Comparison of ENCODE assay signal across 15 mouse cellular contexts in the genomic region with DNA sequence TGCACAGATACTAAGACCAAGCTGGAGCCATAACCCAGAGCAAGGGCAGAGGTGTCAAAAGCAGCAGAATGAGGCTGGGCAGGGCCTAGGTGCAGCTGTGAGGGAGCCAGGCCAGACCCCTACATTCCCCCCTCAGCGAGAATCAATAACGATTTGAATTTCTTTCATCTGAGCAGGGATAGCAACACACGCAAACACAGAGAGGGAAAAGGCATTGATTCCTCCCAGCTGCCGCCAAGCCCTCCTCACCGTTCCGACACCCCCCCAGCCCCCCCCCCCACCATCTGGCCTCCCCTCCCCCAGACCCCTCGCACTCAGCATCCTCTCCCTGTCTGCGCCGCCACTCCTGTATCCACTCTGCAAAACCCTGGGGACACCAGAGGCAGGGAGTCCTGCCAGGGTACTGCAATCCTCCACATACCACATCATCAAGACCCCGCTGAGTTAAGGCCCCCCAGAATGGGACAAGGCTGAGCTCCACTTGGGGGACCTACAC.
DNase-seq lines count a peak whose midpoint lies in the region; ATAC-seq and TF ChIP-seq lines count a peak whose summit lies in the region.
"Had no signal": no experiment of that assay in that cellular context is flagged by ENCODE, and none has a peak within 500 bp of the region (broad histone marks: within the 10 kb centered on the region; RNA-seq: fewer than 3 reads in every experiment).

No protein-coding gene starts in this region.

- H3K4me1 ChIP-seq in ES-E14 (ENCODE audit: control insufficient read depth in 2 of 2, insufficient read depth in 2 of 2, low read length in 2 of 2, poor library complexity in 1 of 2), result peaks cover 0 to 21% of the 10 kb centered on the region in 2 experiments; a peak in 2 of 4 replicates
- H3K4me1 ChIP-seq in embryonic facial prominence, embryonic 14.5 days (ENCODE audit: control insufficient read depth, insufficient read depth, low read length), result peaks cover 13% of the 10 kb centered on the region
- peaks cover 26% of the 10 kb centered on the region for H3K4me1 ChIP-seq in hindbrain, embryonic 13.5 days (replicated peaks)
- H3K4me1 ChIP-seq in midbrain, embryonic 14.5 days (ENCODE audit: control insufficient read depth, insufficient read depth, low read length), result peaks cover 27% of the 10 kb centered on the region
- H3K4me1 ChIP-seq in heart, embryonic 11.5 days (ENCODE audit: control insufficient read depth, insufficient read depth, low read length), result no peaks in the 10 kb centered on the region

- H3K9ac ChIP-seq in ES-E14 (ENCODE audit: insufficient read depth, low read depth, low read length, poor library complexity, severe bottlenecking), result no peak overlapping the region
- no peak overlapping the region for H3K9ac ChIP-seq in embryonic facial prominence, embryonic 14.5 days (ENCODE audit: low read depth, low read length)
- H3K9ac ChIP-seq in hindbrain, embryonic 13.5 days, result peak overlapping the region; percentile 35; the same call in 1 of the 2 replicates
- no peak overlapping the region for H3K9ac ChIP-seq in midbrain, embryonic 14.5 days (replicated peaks; ENCODE audit: low read length)
- H3K9ac ChIP-seq in heart, embryonic 11.5 days (ENCODE audit: low read depth, low read length), result no peak overlapping the region
- H3K9ac ChIP-seq: kidney, embryonic 15.5 days had no signal

- no peaks in the 10 kb centered on the region for H3K9me3 ChIP-seq in ES-E14 (ENCODE audit: control insufficient read depth, insufficient read depth, low read depth, low read length)
- no peaks in the 10 kb centered on the region for H3K9me3 ChIP-seq in embryonic facial prominence, embryonic 14.5 days (ENCODE audit: control insufficient read depth, low read length)
- H3K9me3 ChIP-seq in hindbrain, embryonic 13.5 days, result no peaks in the 10 kb centered on the region
- no peaks in the 10 kb centered on the region; the same call in 1 of the 2 replicates for H3K9me3 ChIP-seq in midbrain, embryonic 14.5 days (ENCODE audit: control insufficient read depth, low read length)
- H3K9me3 ChIP-seq in heart, embryonic 11.5 days (replicated peaks; ENCODE audit: control insufficient read depth, low read length), result no peaks in the 10 kb centered on the region
- H3K9me3 ChIP-seq: kidney, embryonic 15.5 days had no signal

- peak overlapping the region; percentile 37; the same call in 1 of the 2 replicates for H3K27ac ChIP-seq in ES-E14 (ENCODE audit: insufficient read depth, low read depth, low read length, poor library complexity, severe bottlenecking)
- no peak overlapping the region for H3K27ac ChIP-seq in embryonic facial prominence, embryonic 14.5 days (replicated peaks; ENCODE audit: low read depth, low read length)
- peak overlapping the region; percentile 26; the same call in 1 of the 2 replicates for H3K27ac ChIP-seq in hindbrain, embryonic 13.5 days
- peak overlapping the region; percentile 55; the same call in 1 of the 2 replicates for H3K27ac ChIP-seq in midbrain, embryonic 14.5 days (replicated peaks; ENCODE audit: low read depth, low read length)
- no peak overlapping the region for H3K27ac ChIP-seq in heart, embryonic 11.5 days (ENCODE audit: low read depth, low read length)
- H3K27ac ChIP-seq: heart, adult 2 months; kidney, embryonic 15.5 days had no signal

- no peak for DNase-seq in ES-E14 (ENCODE audit: low read depth, low spot score)
- DNase-seq in embryonic facial prominence, embryonic 14.5 days (ENCODE audit: low spot score), result no peak
- DNase-seq in midbrain, embryonic 14.5 days, result peak; percentile 63
- DNase-seq in urinary bladder, postnatal 25 days (ENCODE audit: low spot score), result no peak
- DNase-seq in spleen, adult 12 weeks (ENCODE audit: low spot score), result no peak
- no peak for DNase-seq in kidney, postnatal 25 days
- DNase-seq: B cell, adult 2 months; heart, adult 2 months; lung, postnatal 36 days; right cerebral cortex, postnatal 25 days; thymus, postnatal 14 days had no signal

- 2% methylated on average over 5 of the region's 10 CpGs for WGBS in embryonic facial prominence, embryonic 14.5 days
- 1% methylated on average over 8 of the region's 10 CpGs for WGBS in hindbrain, embryonic 13.5 days
- WGBS in midbrain, embryonic 14.5 days, result under 1% methylated on average over 10 of the region's 10 CpGs
- 5% methylated on average over 9 of the region's 10 CpGs for WGBS in heart, embryonic 11.5 days (ENCODE audit: insufficient replicate concordance)

- H3K4me2 ChIP-seq in embryonic facial prominence, embryonic 14.5 days (ENCODE audit: low read depth, low read length), result 0 out of 2 replicates have a peak overlapping the region, but pooled peaks have one; percentile 5
- H3K4me2 ChIP-seq in hindbrain, embryonic 13.5 days, result 0 out of 2 replicates have a peak overlapping the region, but pooled peaks have one; percentile 24
- H3K4me2 ChIP-seq in midbrain, embryonic 14.5 days (ENCODE audit: low read length), result peak overlapping the region; percentile 31
- H3K4me2 ChIP-seq in heart, embryonic 11.5 days, result no peak overlapping the region
- H3K4me2 ChIP-seq: kidney, embryonic 15.5 days; liver, embryonic 11.5 days had no signal

- 0 out of 2 replicates have a peak, but pooled peaks have one; percentile 22 for ATAC-seq in embryonic facial prominence, embryonic 14.5 days (ENCODE audit: low read depth)
- ATAC-seq in hindbrain, embryonic 13.5 days (ENCODE audit: low FRiP score), result peak; percentile 63; the same call in 1 of the 2 replicates
- ATAC-seq in midbrain, embryonic 14.5 days (ENCODE audit: low FRiP score, low TSS enrichment), result peak; percentile 69
- no peak for ATAC-seq in heart, embryonic 11.5 days (replicated peaks; ENCODE audit: insufficient number of reproducible peaks, low FRiP score, low TSS enrichment)

- peaks cover 33% of the 10 kb centered on the region; the same call in 1 of the 2 replicates for H3K27me3 ChIP-seq in embryonic facial prominence, embryonic 14.5 days (replicated peaks; ENCODE audit: control insufficient read depth, insufficient read depth, low read length)
- H3K27me3 ChIP-seq in hindbrain, embryonic 13.5 days, result peaks cover 71% of the 10 kb centered on the region
- peaks cover 10% of the 10 kb centered on the region for H3K27me3 ChIP-seq in midbrain, embryonic 14.5 days (ENCODE audit: control insufficient read depth, insufficient read depth, low read length)
- H3K27me3 ChIP-seq in heart, embryonic 11.5 days (ENCODE audit: control insufficient read depth, insufficient read depth, low read length), result peaks cover 57% of the 10 kb centered on the region

- no peaks in the 10 kb centered on the region for H3K36me3 ChIP-seq in ES-E14 (ENCODE audit: control insufficient read depth, insufficient read depth, low read length, poor library complexity, severe bottlenecking)
- H3K36me3 ChIP-seq in embryonic facial prominence, embryonic 14.5 days (ENCODE audit: control insufficient read depth, insufficient read depth, low read length), result no peaks in the 10 kb centered on the region
- no peaks in the 10 kb centered on the region for H3K36me3 ChIP-seq in hindbrain, embryonic 13.5 days
- no peaks in the 10 kb centered on the region for H3K36me3 ChIP-seq in midbrain, embryonic 14.5 days (ENCODE audit: control insufficient read depth, insufficient read depth, low read length)
- H3K36me3 ChIP-seq in heart, embryonic 11.5 days (ENCODE audit: control insufficient read depth, insufficient read depth, low read length), result no peaks in the 10 kb centered on the region
- H3K36me3 ChIP-seq: kidney, embryonic 15.5 days had no signal

- no peak overlapping the region for H3K4me3 ChIP-seq in ES-E14 (ENCODE audit: insufficient read depth in 1 of 2, low read depth in 1 of 2, low read length in 2 of 2, poor library complexity in 1 of 2, severe bottlenecking in 1 of 2)
- no peak overlapping the region for H3K4me3 ChIP-seq in embryonic facial prominence, embryonic 14.5 days (ENCODE audit: low read depth, low read length)
- H3K4me3 ChIP-seq in hindbrain, embryonic 13.5 days, result no peak overlapping the region
- H3K4me3 ChIP-seq in midbrain, embryonic 14.5 days (replicated peaks; ENCODE audit: low read depth, low read length), result no peak overlapping the region
- H3K4me3 ChIP-seq in heart, embryonic 11.5 days (ENCODE audit: low read depth, low read length), result no peak overlapping the region
- H3K4me3 ChIP-seq: heart, adult 2 months; kidney, embryonic 15.5 days had no signal

- in situ Hi-C loops in ES-E14 (cut with MboI; ENCODE audit: low sequenced_read_pairs in 2 of 2, unreplicated experiment in 2 of 2), result no loop called here

TF ChIP-seq in ES-E14, 5 proteins besides CTCF, POLR2A, EP300 and RAD21:
- TF ChIP-seq HCFC1 (IDR thresholded peaks at IDR 0.05; ENCODE audit: borderline replicate concordance, insufficient read depth, low read length), result no peak
- no peak for TF ChIP-seq CHD2 (IDR thresholded peaks at IDR 0.05; ENCODE audit: low read depth, low read length)
- TF ChIP-seq MAFK (IDR thresholded peaks at IDR 0.05; ENCODE audit: insufficient read depth, low read depth, low read length), result no peak
- no peak for TF ChIP-seq ZNF384 (IDR thresholded peaks at IDR 0.05; ENCODE audit: low read depth, low read length)
- TF ChIP-seq ZC3H11A (IDR thresholded peaks at IDR 0.05; ENCODE audit: borderline replicate concordance, low read depth, low read length), result no peak

Comparison
In these comparisons a context has a peak if more than half of its experiments do, and no peak if none do; other contexts are left out.
1. H3K27ac ChIP-seq: peak in ES-E14 (single experiment), hindbrain, embryonic 13.5 days (single experiment) and midbrain, embryonic 14.5 days (single experiment); none in embryonic facial prominence, embryonic 14.5 days (single experiment) and heart, embryonic 11.5 days (single experiment).